8 mouse cellular contexts compared by ENCODE assay signal in the genomic region with DNA sequence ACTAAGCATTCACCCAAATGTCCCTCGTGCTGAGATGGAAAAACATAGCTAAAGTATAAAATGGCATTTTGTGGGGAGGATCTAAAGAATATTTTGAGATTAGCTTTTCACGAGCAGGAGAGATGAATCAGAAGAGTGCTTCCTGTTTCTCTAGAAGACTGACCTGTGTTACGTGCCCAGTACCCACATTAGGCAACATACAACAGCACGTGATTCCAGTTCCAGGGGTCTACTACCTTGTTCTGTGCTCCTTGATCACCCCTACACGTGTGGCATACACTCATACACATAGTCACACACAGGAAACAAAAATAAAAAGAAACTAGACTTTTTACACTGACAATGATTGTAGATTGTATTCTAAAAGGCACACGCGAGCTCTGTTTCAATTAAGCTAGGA. TPM values are rescaled to one million over a fixed set of nuclear protein-coding genes. Genes with fewer than 3 reads are reported as not detected.
DNase-seq lines count a peak whose midpoint lies in the region; ATAC-seq and TF ChIP-seq lines count a peak whose summit lies in the region.

No protein-coding gene starts in this region.

- peak overlapping the region; percentile 99 for H3K4me3 ChIP-seq in gastrocnemius, adult 2 months
- H3K4me3 ChIP-seq in megakaryocyte, embryonic 14.5 days (replicated peaks), result peak overlapping the region; percentile 92
- peak overlapping the region; percentile 81 for H3K4me3 ChIP-seq in limb, embryonic 15.5 days
- H3K4me3 ChIP-seq in stomach, embryonic 15.5 days (replicated peaks), result no peak overlapping the region

- H3K9me3 ChIP-seq in megakaryocyte, embryonic 14.5 days, result no peaks in the 10 kb centered on the region
- no peaks in the 10 kb centered on the region for H3K9me3 ChIP-seq in limb, embryonic 15.5 days
- H3K9me3 ChIP-seq in stomach, embryonic 15.5 days, result no peaks in the 10 kb centered on the region

- no peak for TF ChIP-seq CTCF in gastrocnemius, adult 2 months (IDR thresholded peaks at IDR 0.05)

- H3K4me2 ChIP-seq in limb, embryonic 15.5 days, result 0 out of 2 replicates have a peak overlapping the region, but pooled peaks have one; percentile 93
- H3K4me2 ChIP-seq in stomach, embryonic 15.5 days, result peak overlapping the region; percentile 90

- no peak for ATAC-seq in megakaryocyte, adult 5-6 weeks (ENCODE audit: poor library complexity, severe bottlenecking)
- no peak for ATAC-seq in limb, embryonic 15.5 days (ENCODE audit: insufficient number of reproducible peaks, low FRiP score, low TSS enrichment, low read depth)
- no peak for ATAC-seq in stomach, embryonic 15.5 days (ENCODE audit: insufficient read depth, low FRiP score, low read depth)

- no peaks in the 10 kb centered on the region for H3K27me3 ChIP-seq in megakaryocyte, embryonic 14.5 days (replicated peaks)
- no peaks in the 10 kb centered on the region for H3K27me3 ChIP-seq in limb, embryonic 15.5 days
- no peaks in the 10 kb centered on the region for H3K27me3 ChIP-seq in stomach, embryonic 15.5 days (replicated peaks)

- peak overlapping the region; percentile 97 for H3K27ac ChIP-seq in gastrocnemius, adult 2 months
- H3K27ac ChIP-seq in limb, embryonic 15.5 days, result no peak overlapping the region
- no peak overlapping the region for H3K27ac ChIP-seq in stomach, embryonic 15.5 days

- intact Hi-C loops in gastrocnemius, adult 2 months (cut with DNase I), result loop anchor here (5.0 kb wide), 1 partner anchor 33 kb away; the partner anchor contains the start of genes Cpsf4 and Ptcd1

- peaks cover 41% of the 10 kb centered on the region for H3K36me3 ChIP-seq in megakaryocyte, embryonic 14.5 days (replicated peaks; ENCODE audit: low read length)
- peaks cover 20% of the 10 kb centered on the region for H3K36me3 ChIP-seq in limb, embryonic 15.5 days
- 0 out of 2 replicates have a peak, but pooled peaks cover 5% of the 10 kb centered on the region for H3K36me3 ChIP-seq in stomach, embryonic 15.5 days

- DNase-seq in gastrocnemius, adult 2 months, result no peak
- DNase-seq in gastrocnemius, postnatal 4 days (ENCODE audit: low spot score in 2 of 2), result no peak
- DNase-seq in embryo, embryonic 11 days, result no peak
- no peak for DNase-seq in kidney, postnatal 25 days

- WGBS in limb, embryonic 15.5 days, result 77% methylated on average over 7 of the region's 7 CpGs
- WGBS in stomach, embryonic 15.5 days, result 74% methylated on average over 7 of the region's 7 CpGs

- peaks cover 35% of the 10 kb centered on the region for H3K4me1 ChIP-seq in megakaryocyte, embryonic 14.5 days
- H3K4me1 ChIP-seq in limb, embryonic 15.5 days, result peaks cover 16% of the 10 kb centered on the region
- peaks cover 14% of the 10 kb centered on the region for H3K4me1 ChIP-seq in stomach, embryonic 15.5 days

- no peak overlapping the region for H3K9ac ChIP-seq in limb, embryonic 15.5 days
- H3K9ac ChIP-seq in stomach, embryonic 15.5 days, result no peak overlapping the region

RNA-seq across cellular contexts. Expression of gene Zkscan14, which starts 1.3 kb away (rescaled TPM):
- 10 to 100 TPM in 1 of 2 experiments, 1 to 10 TPM in 1; 9.3 to 11.6 TPM for total RNA-seq in gastrocnemius, adult 2 months (2021)
- total RNA-seq in gastrocnemius, postnatal 4 days (2021), result 1 to 10 TPM; 5.5 to 7.3 TPM
- 5.3 TPM in 1 of 2 replicates, not detected in the other for polyA plus RNA-seq in megakaryocyte, embryonic 14.5 days (2012; ENCODE audit: insufficient read depth, low replicate concordance)
- 6.2 and 6.4 TPM in 2 replicates for total RNA-seq in megakaryocyte, adult 5-6 weeks (2015)
- total RNA-seq in megakaryocyte, adult 5-6 weeks (2017), result 30.8 and 31.7 TPM in 2 replicates
- polyA plus RNA-seq in limb, embryonic 15.5 days (2015; fragmentation: Nextera tagmentation; extraction: Ambion mirVana), result 11.1 and 11.7 TPM in 2 replicates
- 7.4 and 8.0 TPM in 2 replicates for polyA plus RNA-seq in stomach, embryonic 15.5 days (2015; fragmentation: Nextera tagmentation; extraction: Ambion mirVana)

RNA-seq across cellular contexts. Expression of gene Zkscan5, which starts 4.0 kb away (rescaled TPM):
- total RNA-seq in gastrocnemius, adult 2 months (2021), result 1 to 10 TPM; 8.6 to 9.3 TPM
- total RNA-seq in gastrocnemius, postnatal 4 days (2021), result 10 to 100 TPM; 11.3 to 11.9 TPM
- polyA plus RNA-seq in megakaryocyte, embryonic 14.5 days (2012; ENCODE audit: insufficient read depth, low replicate concordance), result 0.84 and 1.00 TPM in 2 replicates
- total RNA-seq in megakaryocyte, adult 5-6 weeks (2015), result 2.6 and 2.7 TPM in 2 replicates
- total RNA-seq in megakaryocyte, adult 5-6 weeks (2017), result 4.6 and 5.4 TPM in 2 replicates
- polyA plus RNA-seq in limb, embryonic 15.5 days (2015; fragmentation: Nextera tagmentation; extraction: Ambion mirVana), result 13.3 and 13.6 TPM in 2 replicates
- polyA plus RNA-seq in stomach, embryonic 15.5 days (2015; fragmentation: Nextera tagmentation; extraction: Ambion mirVana), result 10.4 and 12.1 TPM in 2 replicates

RNA-seq across cellular contexts. Expression of gene Atp5j2, which starts 8.5 kb away (rescaled TPM):
- total RNA-seq in gastrocnemius, adult 2 months (2021), result 100 to 1,000 TPM; 622 to 768 TPM
- total RNA-seq in gastrocnemius, postnatal 4 days (2021), result 100 to 1,000 TPM; 464 to 480 TPM
- polyA plus RNA-seq in megakaryocyte, embryonic 14.5 days (2012; ENCODE audit: insufficient read depth, low replicate concordance), result 3.0 and 56.7 TPM in 2 replicates
- total RNA-seq in megakaryocyte, adult 5-6 weeks (2015), result 310 and 322 TPM in 2 replicates
- total RNA-seq in megakaryocyte, adult 5-6 weeks (2017), result 103 and 107 TPM in 2 replicates
- polyA plus RNA-seq in limb, embryonic 15.5 days (2015; fragmentation: Nextera tagmentation; extraction: Ambion mirVana), result 590 and 623 TPM in 2 replicates
- polyA plus RNA-seq in stomach, embryonic 15.5 days (2015; fragmentation: Nextera tagmentation; extraction: Ambion mirVana), result 678 and 770 TPM in 2 replicates

RNA-seq across cellular contexts. Expression of gene Zfp655, which starts 31.1 kb away (rescaled TPM):
- total RNA-seq in gastrocnemius, adult 2 months (2021), result 10 to 100 TPM; 14.3 to 15.2 TPM
- 10 to 100 TPM; 19.0 to 22.9 TPM for total RNA-seq in gastrocnemius, postnatal 4 days (2021)
- polyA plus RNA-seq in megakaryocyte, embryonic 14.5 days (2012; ENCODE audit: insufficient read depth, low replicate concordance), result 10.5 and 20.8 TPM in 2 replicates
- 31.1 and 36.1 TPM in 2 replicates for total RNA-seq in megakaryocyte, adult 5-6 weeks (2015)
- 23.4 and 27.2 TPM in 2 replicates for total RNA-seq in megakaryocyte, adult 5-6 weeks (2017)
- 32.3 and 33.2 TPM in 2 replicates for polyA plus RNA-seq in limb, embryonic 15.5 days (2015; fragmentation: Nextera tagmentation; extraction: Ambion mirVana)
- 28.7 and 31.2 TPM in 2 replicates for polyA plus RNA-seq in stomach, embryonic 15.5 days (2015; fragmentation: Nextera tagmentation; extraction: Ambion mirVana)

RNA-seq across cellular contexts. Expression of gene Cpsf4, which starts 33.4 kb away (rescaled TPM):
- total RNA-seq in gastrocnemius, adult 2 months (2021), result 1 to 10 TPM; 9.3 to 9.9 TPM
- 10 to 100 TPM; 17.1 to 20.1 TPM for total RNA-seq in gastrocnemius, postnatal 4 days (2021)
- 43.6 and 53.5 TPM in 2 replicates for polyA plus RNA-seq in megakaryocyte, embryonic 14.5 days (2012; ENCODE audit: insufficient read depth, low replicate concordance)
- 16.6 and 17.0 TPM in 2 replicates for total RNA-seq in megakaryocyte, adult 5-6 weeks (2015)
- 34.0 and 37.8 TPM in 2 replicates for total RNA-seq in megakaryocyte, adult 5-6 weeks (2017)
- polyA plus RNA-seq in limb, embryonic 15.5 days (2015; fragmentation: Nextera tagmentation; extraction: Ambion mirVana), result 40.7 and 40.8 TPM in 2 replicates
- 43.0 and 44.6 TPM in 2 replicates for polyA plus RNA-seq in stomach, embryonic 15.5 days (2015; fragmentation: Nextera tagmentation; extraction: Ambion mirVana)
